Mouse (Mus musculus) cortical plate, adult 2 months (tissue): ENCODE data around the gene Fgd2.

Experiments used
- CTCF ChIP-seq: fragments of 200-500 bp; IDR thresholded peaks from 2 replicates; pipeline ENCODE4 v1.5.1; 2011; ENCODE audit warnings: mild to moderate bottlenecking, control low read depth, low read length; ENCODE audit not compliant: insufficient read depth; ENCODE audit errors: extremely low read depth
- POLR2A ChIP-seq: fragments of 200-500 bp; IDR thresholded peaks from 2 replicates; pipeline ENCODE4 v1.6.1; 2011; ENCODE audit warnings: mild to moderate bottlenecking, low read length, control low read depth; ENCODE audit not compliant: insufficient read depth; ENCODE audit errors: extremely low read depth

- no peak for TF ChIP-seq CTCF
- no peak for TF ChIP-seq POLR2A
These were observed 68.1 kb downstream of the Fgd2 start for GRCm38 (mm10) chr17:29428826-29429225.
